In genomic region chr5:39644827-39645380, GRCm38 (mm10) we compare ENCODE assay signal across 8 mouse cellular contexts.
DNase-seq lines count a peak whose midpoint lies in the region; ATAC-seq and TF ChIP-seq lines count a peak whose summit lies in the region.

No protein-coding gene starts in this region.

- 0 out of 2 replicates have a peak, but pooled peaks cover 2% of the 10 kb centered on the region for H3K4me1 ChIP-seq in kidney, embryonic 14.5 days (ENCODE audit: control insufficient read depth, insufficient read depth, low read length)
- no peaks in the 10 kb centered on the region for H3K4me1 ChIP-seq in brown adipose tissue, adult 24 weeks (ENCODE audit: control insufficient read depth, insufficient read depth, insufficient read length, low read length)
- peaks cover 16% of the 10 kb centered on the region; the same call in 1 of the 2 replicates for H3K4me1 ChIP-seq in heart, postnatal 0 days (ENCODE audit: control insufficient read depth, insufficient read depth)
- peaks cover 11% of the 10 kb centered on the region; the same call in 1 of the 2 replicates for H3K4me1 ChIP-seq in liver, postnatal 0 days (ENCODE audit: insufficient read depth)
- H3K4me1 ChIP-seq in stomach, embryonic 15.5 days, result 0 out of 2 replicates have a peak, but pooled peaks cover 5% of the 10 kb centered on the region

- H3K9me3 ChIP-seq in kidney, embryonic 14.5 days (ENCODE audit: control insufficient read depth, low read length), result no peaks in the 10 kb centered on the region
- no peaks in the 10 kb centered on the region for H3K9me3 ChIP-seq in heart, postnatal 0 days (replicated peaks; ENCODE audit: control insufficient read depth, low read length)
- no peaks in the 10 kb centered on the region for H3K9me3 ChIP-seq in liver, postnatal 0 days (ENCODE audit: low read length)
- no peaks in the 10 kb centered on the region for H3K9me3 ChIP-seq in stomach, embryonic 15.5 days

- no peak overlapping the region for H3K27ac ChIP-seq in kidney, embryonic 14.5 days (ENCODE audit: low read depth, low read length)
- H3K27ac ChIP-seq in brown adipose tissue, adult 24 weeks (replicated peaks; ENCODE audit: low read depth, low read length), result no peak overlapping the region
- H3K27ac ChIP-seq in heart, postnatal 0 days (ENCODE audit: low read depth), result no peak overlapping the region
- H3K27ac ChIP-seq in liver, postnatal 0 days (ENCODE audit: low read depth), result no peak overlapping the region
- no peak overlapping the region for H3K27ac ChIP-seq in stomach, embryonic 15.5 days

- ATAC-seq in kidney, embryonic 14.5 days (ENCODE audit: low FRiP score, low TSS enrichment), result peak; percentile 72
- ATAC-seq in heart, postnatal 0 days (ENCODE audit: insufficient read depth, low read depth), result no peak; the same call in 1 of the 2 replicates
- peak; percentile 22 for ATAC-seq in liver, postnatal 0 days
- peak; percentile 70; the same call in 1 of the 2 replicates for ATAC-seq in stomach, embryonic 15.5 days (ENCODE audit: insufficient read depth, low FRiP score, low read depth)
- no peak for ATAC-seq in erythroblast, adult 5-6 weeks (replicated peaks; ENCODE audit: low FRiP score, poor library complexity, severe bottlenecking)

- H3K9ac ChIP-seq in kidney, embryonic 14.5 days (ENCODE audit: low read depth, low read length), result peak overlapping the region; percentile 56; the same call in 1 of the 2 replicates
- H3K9ac ChIP-seq in heart, postnatal 0 days (replicated peaks; ENCODE audit: low read depth, low read length), result 0 out of 2 replicates have a peak overlapping the region, but pooled peaks have one; percentile 17
- no peak overlapping the region for H3K9ac ChIP-seq in liver, postnatal 0 days (replicated peaks)
- H3K9ac ChIP-seq in stomach, embryonic 15.5 days, result 0 out of 2 replicates have a peak overlapping the region, but pooled peaks have one; percentile 27

- peak overlapping the region; percentile 45 for H3K4me3 ChIP-seq in kidney, embryonic 14.5 days (ENCODE audit: low read length)
- H3K4me3 ChIP-seq in brown adipose tissue, adult 24 weeks (ENCODE audit: insufficient read depth, low read depth, low read length), result peak overlapping the region; percentile 54
- peak overlapping the region; percentile 62 for H3K4me3 ChIP-seq in heart, postnatal 0 days (ENCODE audit: low read depth, low read length)
- peak overlapping the region; percentile 47 for H3K4me3 ChIP-seq in liver, postnatal 0 days (ENCODE audit: low read depth, low read length)
- H3K4me3 ChIP-seq in stomach, embryonic 15.5 days (replicated peaks), result peak overlapping the region; percentile 56

- peaks cover 12% of the 10 kb centered on the region; the same call in 1 of the 2 replicates for H3K27me3 ChIP-seq in kidney, embryonic 14.5 days (ENCODE audit: control insufficient read depth, insufficient read depth, low read length)
- H3K27me3 ChIP-seq in heart, postnatal 0 days (ENCODE audit: control insufficient read depth, insufficient read depth, low read length), result peaks cover 39% of the 10 kb centered on the region
- peaks cover 42% of the 10 kb centered on the region for H3K27me3 ChIP-seq in liver, postnatal 0 days (ENCODE audit: insufficient read depth, low read length)
- H3K27me3 ChIP-seq in stomach, embryonic 15.5 days (replicated peaks), result no peaks in the 10 kb centered on the region

- no peak for TF ChIP-seq EP300 in heart, postnatal 0 days (IDR thresholded peaks at IDR 0.05; ENCODE audit: low read depth)
- TF ChIP-seq EP300 in liver, postnatal 0 days (IDR thresholded peaks at IDR 0.05; ENCODE audit: low read depth), result no peak

- no peaks in the 10 kb centered on the region for H3K36me3 ChIP-seq in kidney, embryonic 14.5 days (ENCODE audit: control insufficient read depth, insufficient read depth, low read length)
- no peaks in the 10 kb centered on the region for H3K36me3 ChIP-seq in heart, postnatal 0 days (replicated peaks; ENCODE audit: control insufficient read depth, insufficient read depth, low read length)
- H3K36me3 ChIP-seq in liver, postnatal 0 days (replicated peaks; ENCODE audit: insufficient read depth, low read length), result no peaks in the 10 kb centered on the region
- no peaks in the 10 kb centered on the region for H3K36me3 ChIP-seq in stomach, embryonic 15.5 days

- no peak for TF ChIP-seq CTCF in heart, postnatal 0 days (IDR thresholded peaks at IDR 0.05; ENCODE audit: low read depth)
- no peak for TF ChIP-seq CTCF in liver, postnatal 0 days (IDR thresholded peaks at IDR 0.05; ENCODE audit: low read depth)

- H3K4me2 ChIP-seq in kidney, embryonic 14.5 days (replicated peaks; ENCODE audit: low read depth, low read length), result peak overlapping the region; percentile 56
- H3K4me2 ChIP-seq in heart, postnatal 0 days (ENCODE audit: low read depth, low read length), result peak overlapping the region; percentile 83
- H3K4me2 ChIP-seq in liver, postnatal 0 days (ENCODE audit: low read depth, low read length), result peak overlapping the region; percentile 71
- peak overlapping the region; percentile 94 for H3K4me2 ChIP-seq in stomach, embryonic 15.5 days

- 1% methylated on average over 28 of the region's 28 CpGs for WGBS in kidney, embryonic 14.5 days
- 1% methylated on average over 28 of the region's 28 CpGs for whole genome bisulfite sequencing in heart, postnatal 0 days
- WGBS in liver, postnatal 0 days (ENCODE audit: insufficient replicate concordance), result 1% methylated on average over 25 of the region's 28 CpGs
- under 1% methylated on average over 28 of the region's 28 CpGs for WGBS in stomach, embryonic 15.5 days

- no peak for DNase-seq in kidney, adult 8-10 months
- no peak for DNase-seq in heart, postnatal 0 days (ENCODE audit: low spot score)
- DNase-seq in liver, postnatal 0 days, result no peak
- no peak for DNase-seq in thymus, postnatal 25 days

Comparison
In these comparisons a context has a peak if more than half of its experiments do, and no peak if none do; other contexts are left out.
1. ATAC-seq: peak in kidney, embryonic 14.5 days (single experiment), liver, postnatal 0 days (single experiment) and stomach, embryonic 15.5 days (single experiment); none in heart, postnatal 0 days (single experiment) and erythroblast, adult 5-6 weeks (single experiment).
2. Peak in every context shown above with its lines, with median percentiles within 50 percentile points of each other: H3K4me2 ChIP-seq and H3K4me3 ChIP-seq.